Mouse (Mus musculus) adrenal gland, adult 10 weeks (tissue): ENCODE data around the gene Scn11a. TPM values are rescaled to one million over a fixed set of nuclear protein-coding genes. Genes with fewer than 3 reads are reported as not detected.

Experiments used
- polyA plus RNA-seq: library from polyadenylated mRNA; stranded (reverse); fragments of 350-450 nt; fragmentation: Illumina TruSeq; extraction: RNeasy Lipid Tissue Mini Kit (QIAGEN cat#74804); gene quantifications from one replicate; pipeline ENCODE4 v1.2.3, GENCODE M21; 2014; ENCODE audit warnings: low read depth, low replicate concordance

Gene Scn11a
- polyA plus RNA-seq = not detected

DNA sequence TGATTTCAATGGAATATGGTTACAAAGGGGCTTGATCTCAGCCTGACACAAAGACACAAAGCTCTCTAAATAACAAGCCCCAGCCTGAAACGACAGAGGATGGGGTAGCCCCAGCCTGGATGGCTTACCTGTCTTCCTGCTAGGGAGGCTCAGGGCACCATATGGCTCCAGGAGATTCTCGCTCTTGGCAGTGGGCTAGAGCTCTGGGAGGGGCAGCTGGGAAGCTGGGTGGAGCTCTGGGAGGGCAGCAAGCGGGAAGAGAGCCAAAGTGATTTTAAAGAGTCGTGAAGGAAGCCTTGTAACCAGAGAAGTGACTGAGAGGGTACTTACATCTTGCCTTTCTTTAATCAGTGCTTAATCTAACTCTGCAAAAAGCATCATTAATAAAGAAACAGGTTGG is at the start of gene Scn11a:
Gene Scn11a, minus strand, starts transcription at position 160 of the 400 bp plus-strand sequence.

DNA sequence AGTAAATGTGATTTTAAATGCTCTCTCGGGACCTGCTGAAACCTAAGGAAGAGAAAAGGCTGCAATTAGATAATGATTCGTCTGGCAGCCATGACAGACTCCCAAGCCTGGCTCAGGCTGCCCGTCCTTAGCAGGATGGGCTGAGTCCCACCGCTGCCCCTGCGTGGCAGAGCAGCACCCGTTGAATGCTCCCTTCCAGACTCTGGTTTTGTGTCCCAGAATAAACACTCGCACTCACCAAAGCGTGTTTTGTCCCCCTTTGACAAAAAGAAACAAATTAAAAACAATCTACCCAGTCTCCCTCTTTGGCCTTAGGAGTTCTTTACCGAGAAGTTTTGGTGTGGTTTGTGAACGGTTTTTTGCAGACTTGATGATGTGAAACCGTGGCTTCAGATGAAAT is 106.0 kb downstream of the Scn11a start, which contains the start of gene Scn10a:
Gene Scn10a, minus strand, starts transcription at position 101 of the 400 bp plus-strand sequence.

Other genes with a start within 250 kb of the Scn11a start
- not detected for gene Scn5a, start 246.4 kb downstream of the Scn11a start, polyA plus RNA-seq
- not detected for gene Scn10a, start 106.1 kb downstream of the Scn11a start, polyA plus RNA-seq
- 66.4 TPM for gene Wdr48, start 69.4 kb upstream of the Scn11a start, polyA plus RNA-seq
- gene Gorasp1, start 112.1 kb upstream of the Scn11a start, polyA plus RNA-seq = 5.4 TPM
- gene Ttc21a, start 112.2 kb upstream of the Scn11a start, polyA plus RNA-seq = not detected
- gene Csrnp1, start 159.2 kb upstream of the Scn11a start, polyA plus RNA-seq = not detected
- not detected for gene Xirp1, start 198.1 kb upstream of the Scn11a start, polyA plus RNA-seq
- 9.1 TPM for gene Cx3cr1, start 244.4 kb upstream of the Scn11a start, polyA plus RNA-seq